In genomic region chr13:31809701-31810100, GRCm38 (mm10) we compare ENCODE assay signal across 9 mouse cellular contexts. TPM values are rescaled to one million over a fixed set of nuclear protein-coding genes. Genes with fewer than 3 reads are reported as not detected.
DNase-seq lines count a peak whose midpoint lies in the region; ATAC-seq and TF ChIP-seq lines count a peak whose summit lies in the region.
"Had no signal": no experiment of that assay in that cellular context is flagged by ENCODE, and none has a peak within 500 bp of the region (broad histone marks: within the 10 kb centered on the region; RNA-seq: fewer than 3 reads in every experiment).

No protein-coding gene starts in this region.

- WGBS in forebrain, postnatal 0 days: 11% methylated on average over 6 of the region's 6 CpGs
- WGBS in forebrain, embryonic 15.5 days: 8% methylated on average over 6 of the region's 6 CpGs
- 6% methylated on average over 6 of the region's 6 CpGs for WGBS in hindbrain, embryonic 10.5 days
- WGBS in midbrain, embryonic 14.5 days: 7% methylated on average over 6 of the region's 6 CpGs

- H3K9ac ChIP-seq in forebrain, postnatal 0 days: peak overlapping the region; percentile 22; the same call in 1 of the 2 replicates
- H3K9ac ChIP-seq in forebrain, embryonic 15.5 days (replicated peaks): no peak overlapping the region
- H3K9ac ChIP-seq in midbrain, embryonic 14.5 days (replicated peaks; ENCODE audit: low read length): no peak overlapping the region

- no peaks in the 10 kb centered on the region for H3K36me3 ChIP-seq in forebrain, postnatal 0 days (ENCODE audit: insufficient read depth)
- H3K36me3 ChIP-seq in forebrain, embryonic 15.5 days: no peaks in the 10 kb centered on the region
- 0 out of 2 replicates have a peak, but pooled peaks cover 9% of the 10 kb centered on the region for H3K36me3 ChIP-seq in hindbrain, embryonic 10.5 days
- H3K36me3 ChIP-seq in midbrain, embryonic 14.5 days (ENCODE audit: control insufficient read depth, insufficient read depth, low read length): no peaks in the 10 kb centered on the region

- peaks cover 4% of the 10 kb centered on the region; the same call in 1 of the 2 replicates for H3K4me1 ChIP-seq in forebrain, postnatal 0 days (ENCODE audit: insufficient read depth)
- peaks cover 41% of the 10 kb centered on the region for H3K4me1 ChIP-seq in forebrain, embryonic 15.5 days
- peaks cover 58% of the 10 kb centered on the region for H3K4me1 ChIP-seq in hindbrain, embryonic 10.5 days (replicated peaks)
- H3K4me1 ChIP-seq in midbrain, embryonic 14.5 days (ENCODE audit: control insufficient read depth, insufficient read depth, low read length): peaks cover 9% of the 10 kb centered on the region

- intact Hi-C loops in left cerebral cortex, adult 2 months (cut with DNase I): no loop called here

- no peak overlapping the region for H3K27ac ChIP-seq in forebrain, postnatal 0 days (ENCODE audit: low read depth, low read length)
- H3K27ac ChIP-seq in forebrain, embryonic 15.5 days (replicated peaks): no peak overlapping the region
- H3K27ac ChIP-seq in left cerebral cortex, adult 2 months: peak overlapping the region; percentile 54
- H3K27ac ChIP-seq in hindbrain, embryonic 10.5 days: no peak overlapping the region
- no peak overlapping the region for H3K27ac ChIP-seq in midbrain, embryonic 14.5 days (replicated peaks; ENCODE audit: low read depth, low read length)

- no peak for ATAC-seq in forebrain, postnatal 0 days
- ATAC-seq in forebrain, embryonic 15.5 days (replicated peaks): no peak
- ATAC-seq in midbrain, embryonic 14.5 days (ENCODE audit: low FRiP score, low TSS enrichment): no peak

- H3K27me3 ChIP-seq in forebrain, postnatal 0 days (ENCODE audit: insufficient read depth, low read length): peaks cover 71% of the 10 kb centered on the region
- peaks cover 81% of the 10 kb centered on the region for H3K27me3 ChIP-seq in forebrain, embryonic 15.5 days
- peaks cover 100% of the 10 kb centered on the region for H3K27me3 ChIP-seq in hindbrain, embryonic 10.5 days (ENCODE audit: insufficient read depth, poor library complexity, severe bottlenecking)
- peaks cover 87% of the 10 kb centered on the region for H3K27me3 ChIP-seq in midbrain, embryonic 14.5 days (ENCODE audit: control insufficient read depth, insufficient read depth, low read length)

- H3K9me3 ChIP-seq in forebrain, postnatal 0 days (ENCODE audit: low read length): no peaks in the 10 kb centered on the region
- H3K9me3 ChIP-seq in forebrain, embryonic 15.5 days: no peaks in the 10 kb centered on the region
- no peaks in the 10 kb centered on the region for H3K9me3 ChIP-seq in hindbrain, embryonic 10.5 days
- H3K9me3 ChIP-seq in midbrain, embryonic 14.5 days (ENCODE audit: control insufficient read depth, low read length): no peaks in the 10 kb centered on the region

- peak overlapping the region; percentile 14; the same call in 1 of the 2 replicates for H3K4me3 ChIP-seq in forebrain, postnatal 0 days (ENCODE audit: low read depth, low read length)
- H3K4me3 ChIP-seq in forebrain, embryonic 15.5 days: no peak overlapping the region
- peak overlapping the region; percentile 44 for H3K4me3 ChIP-seq in left cerebral cortex, adult 2 months
- peak overlapping the region; percentile 63 for H3K4me3 ChIP-seq in hindbrain, embryonic 10.5 days
- no peak overlapping the region for H3K4me3 ChIP-seq in midbrain, embryonic 14.5 days (replicated peaks; ENCODE audit: low read depth, low read length)

- TF ChIP-seq CTCF in forebrain, postnatal 0 days (IDR thresholded peaks at IDR 0.05; ENCODE audit: low read depth): no peak
- TF ChIP-seq CTCF in left cerebral cortex, adult 2 months (IDR thresholded peaks at IDR 0.05): no peak

- H3K4me2 ChIP-seq in forebrain, postnatal 0 days (ENCODE audit: low read depth): no peak overlapping the region
- H3K4me2 ChIP-seq in forebrain, embryonic 15.5 days (replicated peaks): no peak overlapping the region
- no peak overlapping the region for H3K4me2 ChIP-seq in midbrain, embryonic 14.5 days (ENCODE audit: low read length)

- peak; percentile 56 for DNase-seq in forebrain, postnatal 0 days
- no peak for DNase-seq in left cerebral cortex, adult 2 months (ENCODE audit: extremely low spot score in 1 of 2, low spot score in 2 of 2)
- no peak for DNase-seq in left cerebral cortex, adult 11 months (ENCODE audit: low spot score)
- no peak for DNase-seq in hindbrain, embryonic 10.5 days (ENCODE audit: low spot score)
- DNase-seq in midbrain, embryonic 14.5 days: peak; percentile 47
- no peak for DNase-seq in right cerebral cortex, postnatal 10 days (ENCODE audit: low spot score in 2 of 2)
- DNase-seq in cerebellum, adult 9-10 months: no peak
- DNase-seq: left cerebral cortex, postnatal 4 days had no signal

RNA-seq across cellular contexts. Expression of gene Foxc1, which starts 3.3 kb away (rescaled TPM):
- total RNA-seq in forebrain, postnatal 0 days (2014; rRNA removed): 9.4 and 15.6 TPM in 2 replicates
- 1.9 and 2.3 TPM in 2 replicates for polyA plus RNA-seq in forebrain, postnatal 0 days (2015; fragmentation: Nextera tagmentation; extraction: Ambion mirVana)
- polyA plus RNA-seq in forebrain, embryonic 15.5 days (2015; fragmentation: Nextera tagmentation; extraction: Ambion mirVana): 1.0 and 1.2 TPM in 2 replicates
- total RNA-seq in left cerebral cortex, adult 2 months (2021): 1 to 10 TPM; 4.8 to 6.1 TPM
- polyA plus RNA-seq in hindbrain, embryonic 10.5 days (2016; fragmentation: Nextera tagmentation; extraction: Ambion mirVana): 2.9 and 3.7 TPM in 2 replicates
- 0.72 and 1.7 TPM in 2 replicates for polyA plus RNA-seq in midbrain, embryonic 14.5 days (2014; fragmentation: Nextera tagmentation; extraction: Ambion mirVana)

Comparison
In these comparisons a context has a peak if more than half of its experiments do, and no peak if none do; other contexts are left out.
1. H3K4me3 ChIP-seq: peak in forebrain, postnatal 0 days (single experiment), left cerebral cortex, adult 2 months (single experiment) and hindbrain, embryonic 10.5 days (single experiment); none in forebrain, embryonic 15.5 days (single experiment) and midbrain, embryonic 14.5 days (single experiment).
2. DNase-seq: peak in forebrain, postnatal 0 days (single experiment) and midbrain, embryonic 14.5 days (single experiment); none in left cerebral cortex, adult 2 months (0 of 2), left cerebral cortex, adult 11 months (single experiment), hindbrain, embryonic 10.5 days (single experiment), right cerebral cortex, postnatal 10 days (0 of 2) and cerebellum, adult 9-10 months (single experiment).